Mouse (Mus musculus) testis, adult 2 months (tissue): ENCODE measurements around the gene Megf11.

Experiments used
- CTCF ChIP-seq: fragments of 200-500 bp; IDR thresholded peaks from 2 replicates; pipeline ENCODE4 v1.5.1; 2012; ENCODE audit warnings: low read depth, mild to moderate bottlenecking, inconsistent platforms, low read length, moderate library complexity; ENCODE audit not compliant: control insufficient read depth, insufficient read depth, insufficient replicate concordance
- POLR2A ChIP-seq: fragments of 200-500 bp; IDR thresholded peaks from 2 replicates; pipeline ENCODE4 v1.6.1; 2012; ENCODE audit warnings: low read depth, mild to moderate bottlenecking, inconsistent platforms, low read length, moderate library complexity; ENCODE audit not compliant: control insufficient read depth

DNA sequence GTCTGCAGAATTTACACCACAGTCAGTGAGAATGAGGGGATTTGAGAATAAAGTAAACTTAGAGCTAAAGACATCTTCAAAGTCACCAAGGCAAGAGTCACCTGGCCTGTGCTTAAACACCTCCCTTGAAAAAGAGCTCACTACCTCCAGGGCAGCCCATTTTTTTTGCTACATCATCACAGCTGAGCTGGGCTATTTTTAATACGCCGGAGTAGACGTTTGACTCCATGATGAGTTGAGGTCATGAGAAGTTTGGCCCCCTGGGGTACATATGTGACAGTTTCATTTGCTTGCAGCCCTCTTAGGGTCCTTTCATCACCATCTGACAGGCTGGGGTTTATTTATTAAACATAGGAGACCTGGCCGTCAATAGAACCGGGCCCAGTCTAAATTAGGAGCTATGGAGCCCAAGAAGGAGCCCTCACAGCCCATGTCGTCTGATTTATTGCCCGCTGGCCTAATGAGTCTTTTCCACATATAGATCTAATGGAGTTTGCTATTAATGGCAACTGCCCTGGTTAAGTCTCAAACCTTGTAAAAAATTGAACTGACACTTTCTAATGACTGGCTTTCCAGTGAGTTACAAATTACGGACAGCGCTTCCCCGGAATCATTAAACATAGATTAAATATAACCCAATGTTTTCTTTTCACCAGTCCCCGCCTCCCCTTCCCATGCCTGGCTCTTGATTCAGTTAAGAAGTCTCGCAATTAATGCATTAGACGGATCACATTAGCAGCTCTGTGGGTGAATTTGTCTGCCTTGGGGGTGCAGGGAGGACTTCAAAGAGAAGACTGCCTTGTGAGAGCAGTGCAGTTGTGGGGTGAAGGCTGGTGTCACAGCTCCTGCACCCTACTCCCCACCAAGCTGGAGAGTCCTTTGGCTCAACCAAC is 301.9 kb downstream of the Megf11 start:
- TF ChIP-seq CTCF (no peak), POLR2A (no peak)
